Comparison of ENCODE assay signal across 17 mouse cellular contexts in genomic region chr9:61470815-61471505, GRCm38 (mm10).
DNase-seq lines count a peak whose midpoint lies in the region; ATAC-seq and TF ChIP-seq lines count a peak whose summit lies in the region.
"Had no signal": no experiment of that assay in that cellular context is flagged by ENCODE, and none has a peak within 500 bp of the region (broad histone marks: within the 10 kb centered on the region; RNA-seq: fewer than 3 reads in every experiment).

No protein-coding gene starts in this region.

- H3K36me3 ChIP-seq in hindbrain, embryonic 11.5 days (ENCODE audit: control insufficient read depth, insufficient read depth, low read length) = no peaks in the 10 kb centered on the region
- H3K36me3 ChIP-seq in hindbrain, embryonic 14.5 days (replicated peaks; ENCODE audit: control insufficient read depth, insufficient read depth) = no peaks in the 10 kb centered on the region
- H3K36me3 ChIP-seq in ES-E14 (ENCODE audit: control insufficient read depth, insufficient read depth, low read length, poor library complexity, severe bottlenecking) = no peaks in the 10 kb centered on the region
- H3K36me3 ChIP-seq in kidney, embryonic 15.5 days = no peaks in the 10 kb centered on the region
- H3K36me3 ChIP-seq: embryonic facial prominence, embryonic 12.5 days; stomach, embryonic 15.5 days had no signal

- no peak overlapping the region for H3K9ac ChIP-seq in hindbrain, embryonic 11.5 days (ENCODE audit: low read depth, low read length)
- no peak overlapping the region for H3K9ac ChIP-seq in hindbrain, embryonic 14.5 days
- no peak overlapping the region for H3K9ac ChIP-seq in ES-E14 (ENCODE audit: insufficient read depth, low read depth, low read length, poor library complexity, severe bottlenecking)
- no peak overlapping the region for H3K9ac ChIP-seq in kidney, embryonic 15.5 days
- H3K9ac ChIP-seq: embryonic facial prominence, embryonic 12.5 days; liver, postnatal 0 days; stomach, embryonic 15.5 days had no signal

- H3K4me1 ChIP-seq in hindbrain, embryonic 11.5 days (replicated peaks; ENCODE audit: control insufficient read depth, insufficient read depth, low read length) = peaks cover 14% of the 10 kb centered on the region
- peaks cover 15% of the 10 kb centered on the region for H3K4me1 ChIP-seq in hindbrain, embryonic 14.5 days (replicated peaks; ENCODE audit: control insufficient read depth, insufficient read depth, low read length)
- peaks cover 6 to 28% of the 10 kb centered on the region in 2 experiments; a peak in 2 of 4 replicates for H3K4me1 ChIP-seq in ES-E14 (ENCODE audit: control insufficient read depth in 2 of 2, insufficient read depth in 2 of 2, low read length in 2 of 2, poor library complexity in 1 of 2)
- peaks cover 31% of the 10 kb centered on the region for H3K4me1 ChIP-seq in kidney, embryonic 15.5 days
- H3K4me1 ChIP-seq: stomach, embryonic 15.5 days had no signal

- no peak for ATAC-seq in hindbrain, embryonic 11.5 days (ENCODE audit: low FRiP score)
- no peak for ATAC-seq in hindbrain, embryonic 14.5 days (ENCODE audit: low FRiP score)
- ATAC-seq in kidney, embryonic 15.5 days (replicated peaks; ENCODE audit: low FRiP score) = peak; percentile 58; the same call in 1 of the 2 replicates
- ATAC-seq: forebrain, embryonic 16.5 days; hindbrain, postnatal 0 days; liver, postnatal 0 days had no signal

- H3K4me3 ChIP-seq in hindbrain, embryonic 11.5 days (ENCODE audit: low read depth, low read length) = no peak overlapping the region
- H3K4me3 ChIP-seq in hindbrain, embryonic 14.5 days (replicated peaks; ENCODE audit: low read length) = no peak overlapping the region
- no peak overlapping the region for H3K4me3 ChIP-seq in ES-E14 (ENCODE audit: insufficient read depth in 1 of 2, low read depth in 1 of 2, low read length in 2 of 2, poor library complexity in 1 of 2, severe bottlenecking in 1 of 2)
- H3K4me3 ChIP-seq in kidney, embryonic 15.5 days (replicated peaks) = no peak overlapping the region
- H3K4me3 ChIP-seq: embryonic facial prominence, embryonic 12.5 days; stomach, embryonic 15.5 days had no signal

- in situ Hi-C loops in ES-E14 (cut with MboI; ENCODE audit: low sequenced_read_pairs in 2 of 2, unreplicated experiment in 2 of 2) = no loop called here

- no peaks in the 10 kb centered on the region for H3K27me3 ChIP-seq in hindbrain, embryonic 11.5 days (ENCODE audit: control insufficient read depth, insufficient read depth, low read length)
- 0 out of 2 replicates have a peak, but pooled peaks cover 5% of the 10 kb centered on the region for H3K27me3 ChIP-seq in hindbrain, embryonic 14.5 days (ENCODE audit: control insufficient read depth, insufficient read depth, low read length)
- no peaks in the 10 kb centered on the region; the same call in 1 of the 2 replicates for H3K27me3 ChIP-seq in kidney, embryonic 15.5 days
- H3K27me3 ChIP-seq: embryonic facial prominence, embryonic 12.5 days had no signal

- H3K9me3 ChIP-seq in hindbrain, embryonic 11.5 days (ENCODE audit: control insufficient read depth, low read length) = no peaks in the 10 kb centered on the region
- H3K9me3 ChIP-seq in hindbrain, embryonic 14.5 days (ENCODE audit: control insufficient read depth, low read length) = peaks cover 3% of the 10 kb centered on the region; the same call in 1 of the 2 replicates
- H3K9me3 ChIP-seq in ES-E14 (ENCODE audit: control insufficient read depth, insufficient read depth, low read depth, low read length) = no peaks in the 10 kb centered on the region
- peaks cover 2% of the 10 kb centered on the region; the same call in 1 of the 2 replicates for H3K9me3 ChIP-seq in kidney, embryonic 15.5 days (replicated peaks)
- H3K9me3 ChIP-seq: embryonic facial prominence, embryonic 12.5 days; stomach, embryonic 15.5 days had no signal

- H3K4me2 ChIP-seq in hindbrain, embryonic 11.5 days (replicated peaks; ENCODE audit: low read depth, low read length) = no peak overlapping the region
- no peak overlapping the region for H3K4me2 ChIP-seq in hindbrain, embryonic 14.5 days (replicated peaks)
- H3K4me2 ChIP-seq in kidney, embryonic 15.5 days = no peak overlapping the region
- H3K4me2 ChIP-seq: embryonic facial prominence, embryonic 12.5 days; stomach, embryonic 15.5 days had no signal

- H3K27ac ChIP-seq in hindbrain, embryonic 11.5 days (ENCODE audit: low read depth, low read length) = peak overlapping the region; percentile 54
- H3K27ac ChIP-seq in hindbrain, embryonic 14.5 days = no peak overlapping the region
- H3K27ac ChIP-seq in ES-E14 (ENCODE audit: insufficient read depth, low read depth, low read length, poor library complexity, severe bottlenecking) = peak overlapping the region; percentile 16; the same call in 1 of the 2 replicates
- peak overlapping the region; percentile 59 for H3K27ac ChIP-seq in kidney, embryonic 15.5 days
- H3K27ac ChIP-seq: embryonic facial prominence, embryonic 12.5 days; hindbrain, postnatal 0 days; stomach, embryonic 15.5 days had no signal

- DNase-seq in hindbrain, embryonic 11.5 days (ENCODE audit: low spot score) = no peak
- no peak for DNase-seq in hindbrain, embryonic 14.5 days (ENCODE audit: low spot score)
- peak; percentile 40 for DNase-seq in ES-E14 (ENCODE audit: low read depth, low spot score)
- DNase-seq in adrenal gland, postnatal 25 days = peak; percentile 38
- DNase-seq in layer of hippocampus, postnatal 10 days (ENCODE audit: low spot score in 2 of 2) = no peak
- DNase-seq in frontal cortex, postnatal 36 days (ENCODE audit: low spot score in 2 of 2) = no peak
- no peak for DNase-seq in gastrocnemius, postnatal 10 days
- DNase-seq: cerebellum, adult 2 months; gastrocnemius, postnatal 14 days; liver, postnatal 0 days; lung, postnatal 14 days; thymus, adult 2 months had no signal

- 17% methylated on average over 6 of the region's 6 CpGs for WGBS in hindbrain, embryonic 11.5 days
- WGBS in hindbrain, embryonic 14.5 days = 25% methylated on average over 6 of the region's 6 CpGs
- 43% methylated on average over 6 of the region's 6 CpGs for WGBS in kidney, embryonic 15.5 days

TF ChIP-seq in ES-E14, 5 proteins besides CTCF, POLR2A, EP300 and RAD21:
- TF ChIP-seq CHD2 (IDR thresholded peaks at IDR 0.05; ENCODE audit: low read depth, low read length) (no peak), MAFK (IDR thresholded peaks at IDR 0.05; ENCODE audit: insufficient read depth, low read depth, low read length) (no peak), ZC3H11A (IDR thresholded peaks at IDR 0.05; ENCODE audit: borderline replicate concordance, low read depth, low read length) (peak; percentile 5; the same call in 1 of the 2 replicates), HCFC1 (IDR thresholded peaks at IDR 0.05; ENCODE audit: borderline replicate concordance, insufficient read depth, low read length) (no peak), ZNF384 (IDR thresholded peaks at IDR 0.05; ENCODE audit: low read depth, low read length) (no peak)
TF ChIP-seq in ES-E14: peak in this region for 1.

Comparison
In these comparisons a context has a peak if more than half of its experiments do, and no peak if none do; other contexts are left out.
1. DNase-seq: peak in ES-E14 (single experiment) and adrenal gland, postnatal 25 days (single experiment); none in hindbrain, embryonic 11.5 days (single experiment), hindbrain, embryonic 14.5 days (single experiment), layer of hippocampus, postnatal 10 days (0 of 2), frontal cortex, postnatal 36 days (0 of 2) and gastrocnemius, postnatal 10 days (single experiment).